Mouse (Mus musculus) C2C12 (cell line): ENCODE results near the gene Kif2c. TPM values are rescaled to one million over a fixed set of nuclear protein-coding genes. Genes with fewer than 3 reads are reported as not detected.
A peak's percentile ranks its signal among the peaks of the same experiment; 100 is the strongest.

Experiments
- H3K27me3 ChIP-seq: one replicate; pipeline ENCODE4 v1.6.1; 2011; ENCODE audit not compliant: control insufficient read depth, insufficient read depth, insufficient read length
- H3K36me3 ChIP-seq: one replicate; pipeline ENCODE4 v1.6.1; 2011; ENCODE audit not compliant: control insufficient read depth, insufficient read depth
- H3K4me3 ChIP-seq: one replicate; pipeline ENCODE4 v1.5.1; 2011; ENCODE audit warnings: mild to moderate bottlenecking, control low read depth; ENCODE audit not compliant: poor library complexity, insufficient read depth, severe bottlenecking
- H3K79me2 ChIP-seq: one replicate; pipeline ENCODE4 v1.6.1; 2011; ENCODE audit not compliant: control insufficient read depth, insufficient read depth
- H3K79me3 ChIP-seq: one replicate; pipeline ENCODE4 v1.6.1; 2011; ENCODE audit warnings: low read depth, control low read depth
- H3ac ChIP-seq: one replicate; pipeline ENCODE3; 2011; ENCODE audit warnings: low read depth; ENCODE audit not compliant: control insufficient read depth, insufficient read length
- CEBPB ChIP-seq: IDR thresholded peaks from one replicate; pipeline ENCODE4 v1.6.1; 2011; ENCODE audit warnings: low read depth, mild to moderate bottlenecking, control low read depth, moderate library complexity
- CTCF ChIP-seq: IDR thresholded peaks from one replicate; pipeline ENCODE4 v1.5.1; 2011; ENCODE audit not compliant: control insufficient read depth, insufficient read depth, insufficient read length
- FOSL1 ChIP-seq: IDR thresholded peaks from one replicate; pipeline ENCODE4 v1.8.0; 2011; ENCODE audit warnings: mild to moderate bottlenecking, low read length; ENCODE audit not compliant: poor library complexity, insufficient read depth, severe bottlenecking
- MAX ChIP-seq: IDR thresholded peaks from one replicate; pipeline ENCODE4 v1.6.1; 2011; ENCODE audit warnings: mild to moderate bottlenecking, control low read depth
- MYOD1 ChIP-seq: IDR thresholded peaks from one replicate; pipeline ENCODE4 v1.6.1; 2011; ENCODE audit warnings: low read depth; ENCODE audit not compliant: control insufficient read depth, insufficient read length
- MYOG ChIP-seq: IDR thresholded peaks from one replicate; pipeline ENCODE4 v1.6.1; 2011; ENCODE audit not compliant: control insufficient read depth, insufficient read length; ENCODE audit errors: extremely low read depth
- USF1 ChIP-seq: IDR thresholded peaks from one replicate; pipeline ENCODE4 v1.6.1; 2011; ENCODE audit warnings: low read depth, mild to moderate bottlenecking, control low read depth, moderate library complexity
- polyA plus RNA-seq: library from polyadenylated mRNA; unstranded; fragments of >200 nt; fragmentation: generic; extraction: Trizol; gene quantifications from one replicate; pipeline ENCODE4 v1.2.1, GENCODE M21; 2012; ENCODE audit warnings: missing spikeins

Gene Kif2c
- polyA plus RNA-seq, 1 experiment, result 49.2 TPM

DNA sequence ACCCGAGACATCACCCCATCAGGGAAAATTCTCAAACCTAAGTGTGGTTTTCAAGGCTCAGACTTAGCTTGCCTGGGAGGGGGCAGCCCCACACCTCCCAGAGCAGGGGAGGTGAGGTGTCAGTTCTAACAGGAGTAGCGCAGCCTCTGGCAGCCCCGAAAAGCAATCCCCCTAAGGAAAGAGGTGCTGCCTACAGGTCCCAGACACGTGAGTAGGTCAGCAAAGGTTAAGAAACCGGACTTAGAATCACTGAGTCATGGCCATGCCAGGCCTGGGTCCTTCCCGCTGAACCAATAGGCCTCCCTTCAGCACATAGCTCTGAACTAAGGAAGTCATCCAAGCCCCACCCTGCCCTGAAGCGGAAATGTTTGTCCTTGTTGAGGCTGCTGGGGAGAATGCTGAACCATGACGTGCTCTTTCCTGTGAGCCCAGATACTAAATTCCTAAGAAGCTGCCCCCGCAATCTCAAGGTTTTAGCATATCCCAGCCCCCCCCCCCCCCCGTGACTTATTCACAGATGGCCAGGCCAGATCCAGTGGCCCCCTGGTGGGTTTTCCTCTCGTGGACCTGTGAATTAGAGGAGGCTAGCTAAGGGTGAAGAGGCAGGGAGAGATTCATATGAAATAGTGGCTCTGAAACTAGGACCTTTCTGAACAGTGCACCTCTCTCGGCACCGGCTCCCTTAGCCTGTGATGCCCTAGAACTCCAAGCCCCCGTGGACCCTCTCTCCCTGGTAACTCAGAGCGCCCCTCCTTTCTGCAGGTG lies 56.3 kb downstream of the Kif2c start:
- Histone ChIP-seq H3K4me3 (no peak overlapping the region), H3K79me3 (peaks cover 5% of the 10 kb centered on the region), H3K36me3 (peaks cover 39% of the 10 kb centered on the region), H3K27me3 (no peaks in the 10 kb centered on the region), H3ac (peak overlapping the region; percentile 49), H3K79me2 (peaks cover 19% of the 10 kb centered on the region)
- TF ChIP-seq MYOD1, result no peak
- TF ChIP-seq USF1, result peak; percentile 60
- peak; percentile 58 for TF ChIP-seq MAX
- no peak for TF ChIP-seq CTCF
- TF ChIP-seq MYOG, result no peak

DNA sequence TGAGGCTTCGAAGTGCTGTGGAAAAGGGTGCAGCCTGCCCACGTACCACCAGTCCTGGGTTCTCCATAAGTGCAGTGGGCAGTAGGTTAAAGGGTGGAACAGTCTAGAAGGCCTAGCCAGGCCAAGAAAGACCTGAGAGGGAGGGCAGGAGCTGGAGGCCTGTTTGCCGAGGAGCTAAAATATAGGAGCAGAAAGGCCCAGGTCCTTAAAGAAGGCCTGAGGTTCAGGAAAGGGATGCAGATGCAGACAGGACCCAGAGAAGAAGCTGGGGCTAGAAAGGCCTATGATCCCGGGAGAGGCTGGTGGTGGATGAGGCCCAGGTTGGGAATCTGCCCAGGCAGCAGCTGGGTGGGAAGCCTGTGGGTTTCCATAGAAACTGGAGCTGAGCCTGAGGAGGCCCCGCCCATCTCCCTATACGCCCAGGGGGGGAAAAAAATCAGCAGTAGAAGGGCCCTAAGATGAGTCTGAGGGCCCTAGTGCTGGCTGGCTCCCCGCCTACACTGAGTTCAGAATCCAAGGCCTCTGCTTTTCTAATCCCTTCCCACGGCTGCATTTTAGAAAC lies 57.0 kb downstream of the Kif2c start, which contains the start of gene Btbd19:
Btbd19 (minus strand) TSS at position 378 of the 562 bp plus-strand sequence.
- no peak for TF ChIP-seq USF1
- peak; percentile 3 for TF ChIP-seq MYOD1
- peaks cover 2% of the 10 kb centered on the region for H3K79me3 ChIP-seq
- H3K4me3 ChIP-seq, result peak within 1 kb of the TSS; percentile 25

DNA sequence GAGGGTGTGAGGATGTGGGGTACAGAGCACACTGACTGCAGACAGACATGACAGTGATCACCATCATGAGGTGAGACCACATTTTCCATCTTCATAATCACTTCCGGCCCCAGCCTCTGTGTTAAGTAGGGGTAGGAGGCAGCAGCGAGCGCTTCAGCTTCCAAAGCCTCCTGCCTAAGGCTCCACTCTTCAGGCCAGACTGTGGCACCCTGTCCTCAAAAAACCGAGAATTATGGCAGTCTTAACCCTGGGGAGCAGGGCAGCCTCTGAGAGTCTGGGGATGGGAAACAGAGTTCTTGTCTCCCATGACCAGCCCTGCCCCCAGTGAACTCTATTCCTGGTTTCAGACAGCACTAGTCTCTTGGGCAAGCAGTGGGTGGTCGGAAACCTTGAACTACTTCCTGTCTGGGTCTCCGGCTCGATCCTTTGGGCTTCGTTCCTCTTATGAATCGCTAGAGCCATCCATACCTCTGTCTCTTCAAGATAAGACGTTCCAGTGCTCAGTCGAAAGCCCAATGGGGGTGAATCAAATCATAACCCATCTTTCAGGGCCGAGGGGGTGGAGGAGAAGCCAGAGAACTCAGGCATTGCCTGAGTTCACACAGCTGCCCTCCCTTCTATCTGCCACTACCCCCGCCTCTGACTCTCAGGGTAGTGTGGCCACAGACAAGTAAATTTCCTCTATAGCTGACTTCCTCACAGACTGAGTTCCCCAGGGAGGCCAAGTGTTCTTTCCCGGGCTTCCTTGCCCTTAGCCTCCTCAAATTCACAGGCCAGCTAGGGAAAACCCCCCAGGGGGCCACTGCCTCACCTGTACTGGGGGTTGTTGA lies 57.7 kb downstream of the Kif2c start:
- no peaks in the 10 kb centered on the region for H3K27me3 ChIP-seq
- TF ChIP-seq FOSL1, result no peak
- TF ChIP-seq CEBPB, result peak; percentile 37
- H3K36me3 ChIP-seq, result peaks cover 27% of the 10 kb centered on the region
- peaks cover 2% of the 10 kb centered on the region for H3K79me3 ChIP-seq
- H3ac ChIP-seq, result peak overlapping the region; percentile 68
- peak overlapping the region; percentile 25 for H3K4me3 ChIP-seq
- peaks cover 21% of the 10 kb centered on the region for H3K79me2 ChIP-seq

More for the DNA sequence above, 57.0 kb downstream of the Kif2c start, which contains the start of gene Btbd19:
- Histone ChIP-seq H3ac (peak within 1 kb of the TSS; percentile 68), H3K79me2 (peaks cover 19% of the 10 kb centered on the region), H3K36me3 (peaks cover 34% of the 10 kb centered on the region), H3K27me3 (no peaks in the 10 kb centered on the region)

DNA sequence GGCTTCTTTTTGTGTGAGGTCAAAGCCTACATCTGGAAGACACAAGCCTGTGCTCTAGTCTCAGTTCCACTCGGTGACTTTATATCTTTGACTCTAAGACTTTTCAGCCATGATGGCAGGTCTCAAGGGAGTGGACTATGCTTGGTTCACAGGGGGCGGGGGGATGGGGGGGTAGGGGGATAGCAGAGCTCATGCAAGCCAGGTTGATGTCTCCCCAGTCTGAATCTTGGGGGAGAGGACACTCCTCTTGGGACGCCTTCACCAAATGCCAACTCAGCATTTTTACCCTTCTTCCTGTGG lies 58.3 kb downstream of the Kif2c start:
- TF ChIP-seq FOSL1, result no peak
- no peak for TF ChIP-seq MYOD1
- TF ChIP-seq CEBPB, result no peak
- no peak for TF ChIP-seq MYOG
- TF ChIP-seq MAX, result no peak
- TF ChIP-seq USF1, result no peak
- no peak for TF ChIP-seq CTCF
- Histone ChIP-seq H3K79me3 (peaks cover 6% of the 10 kb centered on the region), H3K36me3 (peaks cover 27% of the 10 kb centered on the region), H3ac (no peak overlapping the region), H3K79me2 (peaks cover 27% of the 10 kb centered on the region), H3K27me3 (no peaks in the 10 kb centered on the region), H3K4me3 (no peak overlapping the region)

DNA sequence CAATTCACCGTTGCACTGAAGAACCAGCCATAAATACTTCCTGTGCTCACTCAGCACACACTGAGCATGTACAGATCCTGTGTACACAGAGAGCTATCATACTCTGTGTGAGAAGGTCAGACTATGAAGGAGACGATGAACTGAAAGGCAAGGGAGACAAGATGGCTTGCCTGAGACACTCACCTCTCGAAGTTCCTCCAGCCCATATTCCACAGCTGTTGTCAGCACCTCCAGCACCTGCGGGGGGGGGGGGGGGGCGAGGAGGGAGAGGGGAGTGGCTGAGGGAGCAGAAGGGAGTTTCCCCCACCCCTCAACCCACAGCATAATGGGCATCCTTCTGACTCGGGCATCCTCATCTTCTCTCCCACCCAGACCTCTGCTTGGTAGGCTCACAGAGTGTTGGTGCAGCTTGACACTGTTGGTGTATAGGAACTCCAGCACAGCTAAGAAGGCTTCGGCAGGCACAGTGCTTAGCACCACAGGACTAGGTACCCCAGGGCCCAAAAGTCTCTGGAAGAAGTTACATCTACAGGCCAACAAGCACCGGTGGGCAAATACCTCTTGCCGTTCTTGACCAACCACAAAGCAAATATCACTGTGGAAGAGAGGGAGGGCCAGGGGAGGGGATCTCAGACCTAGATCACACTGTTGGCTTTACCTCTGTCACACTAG lies 58.8 kb downstream of the Kif2c start:
- H3K79me2 ChIP-seq, result peaks cover 30% of the 10 kb centered on the region
- H3ac ChIP-seq, result no peak overlapping the region
- no peak for TF ChIP-seq FOSL1
- TF ChIP-seq CEBPB, result no peak
- TF ChIP-seq USF1, result no peak
- TF ChIP-seq MAX, result no peak
- no peak for TF ChIP-seq MYOD1
- no peak for TF ChIP-seq CTCF
- TF ChIP-seq MYOG, result no peak
- no peaks in the 10 kb centered on the region for H3K27me3 ChIP-seq
- H3K4me3 ChIP-seq, result no peak overlapping the region
- H3K79me3 ChIP-seq, result peaks cover 8% of the 10 kb centered on the region
- peaks cover 27% of the 10 kb centered on the region for H3K36me3 ChIP-seq
